Mouse (Mus musculus): ENCODE data around the gene Tmem117. TPM values are rescaled to one million over a fixed set of nuclear protein-coding genes. Genes with fewer than 3 reads are reported as not detected.

The Tmem117 gene
- polyA plus RNA-seq, 1 experiment = 0.18 TPM

DNA sequence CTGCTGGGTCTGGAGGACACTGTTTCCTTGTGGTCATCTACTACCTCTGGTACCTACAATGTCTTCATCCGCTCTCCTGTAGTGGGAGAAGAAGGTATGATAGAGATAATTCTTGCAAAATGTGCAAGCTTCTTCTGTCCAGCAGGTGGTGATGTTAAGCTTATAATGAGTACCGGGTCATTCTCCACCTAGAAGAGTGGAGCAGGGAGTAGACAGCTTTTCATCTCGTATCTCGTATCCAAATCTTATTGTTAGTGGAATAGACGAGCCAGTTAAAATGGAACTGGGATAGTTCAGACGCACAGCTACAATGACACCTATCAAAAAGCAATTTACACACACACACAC, 60.8 kb downstream of the Tmem117 start:
- Histone ChIP-seq H3K36me3 (replicated peaks; ENCODE audit: low read length) (no peaks in the 10 kb centered on the region), H3K9me3 (no peaks in the 10 kb centered on the region), H3K4me1 (no peaks in the 10 kb centered on the region), H3K4me3 (replicated peaks) (no peak overlapping the region), H3K27me3 (replicated peaks) (no peaks in the 10 kb centered on the region)
- TF ChIP-seq GATA1 (IDR thresholded peaks at IDR 0.05; ENCODE audit: borderline replicate concordance, low read length) (no peak), FLI1 (IDR thresholded peaks at IDR 0.05; ENCODE audit: low read length) (no peak)

DNA sequence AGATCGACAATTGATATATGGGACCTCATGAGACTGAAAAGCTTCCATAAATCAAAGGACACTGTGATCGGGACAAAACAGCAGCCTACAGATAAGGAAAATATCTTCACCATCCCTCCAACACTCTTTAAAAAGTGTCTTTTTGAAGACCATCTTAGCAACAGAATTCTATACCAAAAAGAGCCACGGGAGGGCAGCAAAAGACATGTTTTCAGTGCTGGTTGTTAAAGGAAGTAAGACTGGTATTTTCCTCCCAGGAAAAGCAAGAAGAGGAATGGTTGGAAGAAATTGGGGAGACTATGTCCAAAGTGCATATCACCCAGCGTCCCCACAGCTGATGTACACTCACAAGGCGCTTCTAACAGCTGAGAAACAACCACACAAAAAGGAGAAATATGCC, 93.7 kb downstream of the Tmem117 start:
- Histone ChIP-seq H3K9me3 (no peaks in the 10 kb centered on the region), H3K36me3 (replicated peaks; ENCODE audit: low read length) (no peaks in the 10 kb centered on the region), H3K4me3 (replicated peaks) (no peak overlapping the region), H3K4me1 (no peaks in the 10 kb centered on the region), H3K27me3 (replicated peaks) (no peaks in the 10 kb centered on the region)
- TF ChIP-seq FLI1 (IDR thresholded peaks at IDR 0.05; ENCODE audit: low read length) (no peak), GATA1 (IDR thresholded peaks at IDR 0.05; ENCODE audit: borderline replicate concordance, low read length) (no peak)

DNA sequence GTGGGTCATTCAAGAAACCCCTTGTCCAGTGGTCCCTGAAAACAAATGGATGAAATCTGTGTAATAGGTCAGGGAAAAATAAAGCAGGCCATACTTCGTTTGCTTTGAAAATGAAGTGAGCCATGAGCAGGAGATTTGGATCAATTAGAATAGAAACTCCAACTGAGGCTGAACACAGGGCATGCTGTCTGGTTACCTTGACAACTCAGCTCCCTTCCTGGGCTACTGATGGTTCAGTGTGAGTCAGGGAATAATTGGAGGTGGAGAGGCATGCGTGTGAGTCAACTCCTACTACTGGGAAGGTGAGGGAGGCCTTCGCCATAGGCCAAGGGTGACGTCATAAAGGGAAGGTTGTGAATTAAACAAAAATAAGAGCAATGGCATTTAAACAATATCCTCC, 103.1 kb downstream of the Tmem117 start:
- Histone ChIP-seq H3K27me3 (replicated peaks) (no peaks in the 10 kb centered on the region), H3K9me3 (no peaks in the 10 kb centered on the region), H3K4me1 (no peaks in the 10 kb centered on the region), H3K36me3 (replicated peaks; ENCODE audit: low read length) (no peaks in the 10 kb centered on the region), H3K4me3 (replicated peaks) (no peak overlapping the region)
- TF ChIP-seq GATA1 (IDR thresholded peaks at IDR 0.05; ENCODE audit: borderline replicate concordance, low read length) (no peak), FLI1 (IDR thresholded peaks at IDR 0.05; ENCODE audit: low read length) (no peak)

DNA sequence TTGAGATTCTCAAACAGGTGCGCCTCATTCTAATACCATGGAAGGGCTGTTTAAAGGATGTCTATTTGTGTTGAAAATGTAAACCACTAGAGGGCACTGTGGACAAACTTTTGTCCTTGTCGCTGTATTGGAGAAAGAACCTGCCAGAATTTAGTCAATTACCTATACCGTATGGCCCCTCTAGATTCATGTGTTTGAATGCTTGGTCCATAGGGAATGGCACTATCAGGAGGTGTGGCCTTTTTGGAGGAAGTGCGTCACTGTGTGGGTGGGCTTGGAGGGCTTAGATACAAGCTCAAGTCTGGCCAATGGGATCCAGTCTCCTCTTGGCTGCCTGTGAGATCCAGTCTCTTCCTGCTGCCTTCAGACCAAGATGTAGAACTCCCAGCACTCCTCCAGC, 140.2 kb downstream of the Tmem117 start:
- no peaks in the 10 kb centered on the region for H3K27me3 ChIP-seq (replicated peaks)
- no peaks in the 10 kb centered on the region for H3K36me3 ChIP-seq (replicated peaks; ENCODE audit: low read length)
- H3K4me3 ChIP-seq (replicated peaks) = no peak overlapping the region
- no peak for TF ChIP-seq GATA1 (IDR thresholded peaks at IDR 0.05; ENCODE audit: borderline replicate concordance, low read length)
- no peaks in the 10 kb centered on the region for H3K4me1 ChIP-seq
- H3K9me3 ChIP-seq = no peaks in the 10 kb centered on the region

DNA sequence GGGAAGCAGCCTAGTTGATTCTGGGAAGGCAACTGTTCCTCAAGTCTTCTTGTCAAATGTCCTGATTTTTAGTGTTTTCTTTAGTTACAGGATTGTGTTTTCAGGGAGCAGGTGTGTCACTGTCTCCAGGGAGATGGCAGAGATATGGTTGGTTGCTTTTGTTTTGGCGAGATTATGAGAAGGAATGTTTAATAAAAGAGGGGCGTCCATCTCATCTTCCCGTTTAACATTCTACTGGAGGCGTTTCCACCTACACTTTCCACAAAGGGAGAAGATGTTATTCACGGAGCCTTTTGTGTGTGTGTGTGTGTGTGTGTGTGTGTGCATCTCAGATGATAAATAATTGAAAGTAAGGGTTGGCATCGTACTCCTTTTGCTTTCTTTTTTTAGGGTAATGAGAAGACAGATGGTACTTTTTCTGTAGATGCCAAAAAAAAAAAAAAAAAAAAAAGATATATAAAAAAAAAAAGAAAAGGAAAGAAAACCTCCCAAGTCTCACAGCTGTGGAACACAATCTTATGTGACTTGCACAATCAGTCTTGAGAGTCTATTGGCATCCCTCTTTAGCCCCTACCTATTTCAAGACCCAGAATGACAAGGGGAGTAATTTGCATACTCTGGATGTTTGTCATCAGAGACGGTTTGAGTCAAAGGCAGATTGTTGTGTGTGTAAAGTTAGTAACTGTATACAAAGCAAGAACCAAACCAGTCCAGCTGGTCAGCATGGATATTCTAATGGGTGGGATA, 142.0 kb downstream of the Tmem117 start:
- no peak for TF ChIP-seq GATA1 (IDR thresholded peaks at IDR 0.05; ENCODE audit: borderline replicate concordance, low read length)
- TF ChIP-seq FLI1 (IDR thresholded peaks at IDR 0.05; ENCODE audit: low read length) = no peak

DNA sequence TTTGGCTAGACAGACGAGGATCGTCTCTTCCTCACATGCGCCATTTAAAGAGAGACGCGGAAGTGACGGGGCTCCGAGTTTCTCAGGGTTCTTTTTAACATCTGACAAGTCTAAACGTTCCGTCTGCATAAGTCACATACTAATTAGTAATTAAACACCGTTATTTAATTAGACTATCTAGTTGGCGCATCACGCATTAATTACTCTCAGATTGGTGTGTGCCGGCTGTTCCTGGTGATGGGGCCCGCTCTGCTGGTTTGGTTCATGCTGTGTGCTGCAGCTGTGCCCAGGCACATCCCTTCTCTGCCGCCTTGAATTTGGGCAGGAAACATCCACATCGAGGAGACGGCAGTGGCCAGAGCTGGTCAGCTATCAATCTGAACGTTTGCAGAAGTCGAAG, 142.7 kb downstream of the Tmem117 start:
- no peak overlapping the region for H3K4me3 ChIP-seq (replicated peaks)
- no peaks in the 10 kb centered on the region for H3K4me1 ChIP-seq
- H3K9me3 ChIP-seq = 0 out of 2 replicates have a peak, but pooled peaks cover 5% of the 10 kb centered on the region
- no peaks in the 10 kb centered on the region for H3K27me3 ChIP-seq (replicated peaks)
- no peaks in the 10 kb centered on the region for H3K36me3 ChIP-seq (replicated peaks; ENCODE audit: low read length)
- TF ChIP-seq GATA1 (IDR thresholded peaks at IDR 0.05; ENCODE audit: borderline replicate concordance, low read length) = no peak
- no peak for TF ChIP-seq FLI1 (IDR thresholded peaks at IDR 0.05; ENCODE audit: low read length)

More for the DNA sequence above, 142.0 kb downstream of the Tmem117 start:
- H3K36me3 ChIP-seq (replicated peaks; ENCODE audit: low read length) = no peaks in the 10 kb centered on the region
- 0 out of 2 replicates have a peak, but pooled peaks cover 5% of the 10 kb centered on the region for H3K9me3 ChIP-seq
- no peaks in the 10 kb centered on the region for H3K27me3 ChIP-seq (replicated peaks)
- no peaks in the 10 kb centered on the region for H3K4me1 ChIP-seq
- H3K4me3 ChIP-seq (replicated peaks) = no peak overlapping the region

DNA sequence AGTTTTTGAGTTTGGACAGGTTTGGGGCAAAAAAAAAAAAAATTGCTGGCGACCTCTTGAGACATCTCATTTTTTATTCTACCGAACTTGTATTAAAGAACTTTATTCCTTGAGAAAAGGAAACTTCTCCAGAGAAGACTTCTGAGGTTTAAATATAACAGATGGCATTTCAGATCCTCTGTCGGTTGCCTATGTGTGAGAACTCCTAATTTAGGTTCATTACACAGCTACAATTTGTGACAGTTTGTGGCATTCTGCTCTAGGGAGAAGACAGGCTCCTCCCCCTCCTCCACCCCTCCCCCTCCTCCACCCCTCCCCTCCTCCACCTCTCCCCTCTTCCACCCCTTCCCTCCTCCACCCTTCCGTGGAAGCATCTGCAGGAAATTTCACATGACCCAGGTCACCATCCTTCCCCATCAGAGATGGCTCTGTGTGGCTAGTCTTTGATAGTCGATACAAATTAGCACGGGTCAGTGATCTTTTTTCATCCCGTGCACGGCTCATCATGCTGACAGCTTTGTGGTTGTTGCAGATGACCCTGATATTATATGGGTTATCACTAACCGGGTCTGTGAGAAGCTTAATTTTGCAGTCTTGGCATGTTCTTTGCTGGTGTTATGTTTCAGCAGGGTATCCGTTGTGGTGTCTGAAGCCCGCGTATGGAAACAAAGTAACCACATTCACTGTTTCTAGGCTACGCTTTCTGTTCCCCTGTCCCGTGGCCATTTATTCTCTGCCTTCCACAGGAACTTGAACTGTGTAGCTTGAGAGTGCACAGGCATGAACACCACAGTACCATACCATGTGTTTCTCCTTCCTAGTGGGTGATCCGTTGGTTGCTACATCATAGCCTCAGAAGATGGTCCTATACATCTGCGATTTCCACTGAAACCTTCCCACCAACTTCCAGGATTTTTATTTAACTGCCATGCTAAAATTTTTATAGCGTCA, 147.4 kb downstream of the Tmem117 start:
- Histone ChIP-seq H3K4me3 (replicated peaks) (no peak overlapping the region), H3K36me3 (replicated peaks; ENCODE audit: low read length) (no peaks in the 10 kb centered on the region), H3K9me3 (0 out of 2 replicates have a peak, but pooled peaks cover 5% of the 10 kb centered on the region), H3K27me3 (replicated peaks) (no peaks in the 10 kb centered on the region), H3K4me1 (no peaks in the 10 kb centered on the region)
- TF ChIP-seq GATA1 (IDR thresholded peaks at IDR 0.05; ENCODE audit: borderline replicate concordance, low read length) (no peak), FLI1 (IDR thresholded peaks at IDR 0.05; ENCODE audit: low read length) (no peak)

DNA sequence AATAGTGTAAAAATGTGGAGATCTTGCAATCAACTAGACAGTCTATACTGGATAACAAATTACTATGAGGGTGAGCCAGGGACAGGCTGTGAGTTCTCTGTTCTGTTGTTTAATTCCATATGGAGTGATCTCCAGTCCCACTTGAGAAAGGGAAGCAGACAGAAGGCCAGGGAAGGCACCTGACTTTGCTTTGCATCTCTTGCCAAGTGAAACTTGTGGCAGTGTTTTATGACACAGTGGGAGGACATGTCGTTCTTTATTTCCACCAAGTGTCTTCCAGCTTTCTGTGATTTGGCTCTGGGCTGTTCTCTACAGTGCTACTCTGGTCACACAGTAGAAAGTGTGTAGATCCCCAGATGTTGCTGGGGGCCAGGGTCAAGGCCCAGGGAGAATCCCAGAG, 152.5 kb downstream of the Tmem117 start:
- TF ChIP-seq FLI1 (IDR thresholded peaks at IDR 0.05; ENCODE audit: low read length) (no peak), GATA1 (IDR thresholded peaks at IDR 0.05; ENCODE audit: borderline replicate concordance, low read length) (no peak)
- Histone ChIP-seq H3K9me3 (no peaks in the 10 kb centered on the region), H3K27me3 (replicated peaks) (no peaks in the 10 kb centered on the region), H3K36me3 (replicated peaks; ENCODE audit: low read length) (no peaks in the 10 kb centered on the region), H3K4me3 (replicated peaks) (no peak overlapping the region), H3K4me1 (no peaks in the 10 kb centered on the region)

DNA sequence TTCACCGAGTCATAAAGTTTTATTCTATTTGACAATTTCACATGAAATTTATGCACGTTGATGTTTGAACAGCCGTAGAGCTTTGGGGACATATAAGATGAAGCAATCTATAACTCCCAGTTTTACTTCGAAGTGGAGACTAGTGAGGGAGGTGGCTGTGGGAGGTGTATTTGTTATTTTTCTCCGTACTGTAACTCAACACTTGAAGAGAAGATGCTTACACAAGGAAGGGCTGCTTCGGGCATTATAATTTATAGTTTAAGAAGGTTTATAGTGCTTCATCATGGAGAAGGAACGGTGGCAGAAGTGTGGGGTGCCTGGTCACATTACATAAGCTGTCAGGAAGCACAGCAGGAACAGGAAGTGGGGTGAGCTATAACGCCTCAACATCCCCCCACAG, 164.4 kb downstream of the Tmem117 start:
- TF ChIP-seq GATA1 (IDR thresholded peaks at IDR 0.05; ENCODE audit: borderline replicate concordance, low read length) = no peak
- no peak for TF ChIP-seq FLI1 (IDR thresholded peaks at IDR 0.05; ENCODE audit: low read length)
- no peaks in the 10 kb centered on the region for H3K27me3 ChIP-seq (replicated peaks)
- H3K4me3 ChIP-seq (replicated peaks) = no peak overlapping the region
- no peaks in the 10 kb centered on the region for H3K4me1 ChIP-seq
- H3K9me3 ChIP-seq = peaks cover 4% of the 10 kb centered on the region; the same call in 1 of the 2 replicates
- H3K36me3 ChIP-seq (replicated peaks; ENCODE audit: low read length) = no peaks in the 10 kb centered on the region

DNA sequence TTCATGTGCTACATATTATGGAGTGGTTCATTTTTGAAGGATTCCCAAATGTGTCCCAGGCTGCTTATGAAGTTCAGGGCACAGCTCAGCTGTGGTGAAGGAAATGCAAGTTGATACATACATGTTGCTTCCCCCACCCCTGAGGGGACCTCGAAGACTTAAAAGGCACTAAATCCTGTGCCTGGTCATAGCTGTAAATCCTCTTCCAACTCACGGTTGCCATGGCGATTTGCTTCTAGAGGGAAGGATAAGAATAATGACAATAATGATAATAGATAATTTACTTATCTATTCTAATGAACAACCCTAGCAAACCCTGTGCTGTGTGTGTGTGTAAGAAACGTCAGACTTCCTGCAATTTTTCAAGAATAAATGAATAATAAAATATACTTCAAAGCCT, 166.5 kb downstream of the Tmem117 start:
- no peaks in the 10 kb centered on the region for H3K36me3 ChIP-seq (replicated peaks; ENCODE audit: low read length)
- H3K27me3 ChIP-seq (replicated peaks) = no peaks in the 10 kb centered on the region
- H3K4me1 ChIP-seq = no peaks in the 10 kb centered on the region
- TF ChIP-seq FLI1 (IDR thresholded peaks at IDR 0.05; ENCODE audit: low read length) (no peak), GATA1 (IDR thresholded peaks at IDR 0.05; ENCODE audit: borderline replicate concordance, low read length) (no peak)
- peaks cover 4% of the 10 kb centered on the region; the same call in 1 of the 2 replicates for H3K9me3 ChIP-seq
- no peak overlapping the region for H3K4me3 ChIP-seq (replicated peaks)
